Mouse (Mus musculus) G1E (cell line): ENCODE measurements around the gene Npas3. TPM values are rescaled to one million over a fixed set of nuclear protein-coding genes. Genes with fewer than 3 reads are reported as not detected.
A peak's percentile ranks its signal among the peaks of the same experiment; 100 is the strongest.

Experiments
- ATAC-seq: 2 replicates; pipeline ENCODE4 v1.8.0; 2016; ENCODE audit warnings: mild to moderate bottlenecking; ENCODE audit not compliant: insufficient number of reproducible peaks, poor library complexity, low FRiP score, severe bottlenecking; ENCODE audit errors: extremely low read depth
- DNase-seq: peaks from one replicate; pipeline ENCODE4 v3.0.0; 2012; ENCODE audit warnings: low spot score
- H3K27me3 ChIP-seq: 2 replicates; pipeline ENCODE4 v1.6.1; 2012; ENCODE audit warnings: mild to moderate bottlenecking, low read length, inconsistent platforms; ENCODE audit not compliant: insufficient read depth
- H3K36me3 ChIP-seq: replicated peaks from 2 replicates; pipeline ENCODE3; 2012; ENCODE audit warnings: mild to moderate bottlenecking, inconsistent platforms
- H3K4me1 ChIP-seq: 2 replicates; pipeline ENCODE4 v1.6.1; 2012; ENCODE audit warnings: low read depth, low read length, inconsistent platforms, mixed read lengths; ENCODE audit not compliant: insufficient read depth
- H3K4me3 ChIP-seq: 2 replicates; pipeline ENCODE4 v1.5.1; 2012; ENCODE audit warnings: low read depth, mild to moderate bottlenecking, inconsistent platforms, low read length, moderate library complexity, mixed read lengths
- H3K9me3 ChIP-seq: replicated peaks from 2 replicates; pipeline ENCODE4 v1.6.1; 2012; ENCODE audit warnings: inconsistent platforms
- CTCF ChIP-seq: IDR thresholded peaks from 2 replicates; pipeline ENCODE4 v1.5.1; 2012; ENCODE audit warnings: low read depth, low read length, inconsistent platforms, mixed read lengths
- GATA1 ChIP-seq: IDR thresholded peaks from 2 replicates; pipeline ENCODE4 v1.6.1; 2012; ENCODE audit warnings: borderline replicate concordance, low read length, inconsistent platforms, mixed read lengths
- GATA2 ChIP-seq: IDR thresholded peaks from 2 replicates; pipeline ENCODE4 v1.6.1; 2012; ENCODE audit warnings: low read depth, low read length, inconsistent platforms, borderline replicate concordance
- POLR2AphosphoS5 ChIP-seq: IDR thresholded peaks from 2 replicates; pipeline ENCODE4 v1.6.1; 2012; ENCODE audit warnings: low read depth, low read length, inconsistent platforms; ENCODE audit not compliant: insufficient replicate concordance
- TAL1 ChIP-seq: conservative IDR thresholded peaks from 2 replicates; pipeline ENCODE4 v1.6.1; 2012; ENCODE audit warnings: low read depth, low read length, inconsistent platforms, mixed read lengths
- polyA plus RNA-seq: library from polyadenylated mRNA; stranded (reverse); fragments of >175 nt; gene quantifications from 2 replicates; pipeline ENCODE4 v1.2.3, GENCODE M21; 2012
- total RNA-seq, 2 experiments: library from RNA; stranded (forward) in 1 of 2; stranded (reverse) in 1 of 2; fragments of 200-1000 nt in 1 of 2; fragments of >200 nt in 1 of 2; fragmentation: Nextera tagmentation in 1 of 2; gene quantifications; 2 replicates each; pipeline ENCODE4 v1.2.3; 2014 to 2017

Gene Npas3
- total and polyA plus RNA-seq, 3 experiments: 0.11 TPM; not detected in 2

GRCm38 (mm10) chr12:54046824-54047223 lies 798.3 kb downstream of the Npas3 start:
- Histone ChIP-seq H3K4me1 (no peaks in the 10 kb centered on the region), H3K4me3 (no peak overlapping the region), H3K9me3 (peaks cover 47% of the 10 kb centered on the region), H3K36me3 (no peaks in the 10 kb centered on the region), H3K27me3 (no peaks in the 10 kb centered on the region)
- TF ChIP-seq GATA1 (no peak), GATA2 (no peak), POLR2AphosphoS5 (no peak), CTCF (no peak), TAL1 (no peak)
- no peak for ATAC-seq
- no peak for DNase-seq

GRCm38 (mm10) chr12:54048126-54048525 lies 799.6 kb downstream of the Npas3 start:
- no peaks in the 10 kb centered on the region for H3K4me1 ChIP-seq
- ATAC-seq (no peak), DNase-seq (no peak)
- no peak for TF ChIP-seq CTCF
- TF ChIP-seq GATA1: no peak
- TF ChIP-seq POLR2AphosphoS5: no peak
- no peak for TF ChIP-seq TAL1
- TF ChIP-seq GATA2: no peak
- no peaks in the 10 kb centered on the region for H3K36me3 ChIP-seq
- H3K9me3 ChIP-seq: peaks cover 50% of the 10 kb centered on the region
- H3K27me3 ChIP-seq: no peaks in the 10 kb centered on the region
- no peak overlapping the region for H3K4me3 ChIP-seq

- Histone ChIP-seq H3K27me3 (no peaks in the 10 kb centered on the region), H3K4me3 (no peak overlapping the region), H3K9me3 (peaks cover 48% of the 10 kb centered on the region), H3K4me1 (no peaks in the 10 kb centered on the region), H3K36me3 (no peaks in the 10 kb centered on the region)
- ATAC-seq (no peak), DNase-seq (no peak)
- TF ChIP-seq GATA1 (no peak), CTCF (no peak), TAL1 (no peak), GATA2 (no peak), POLR2AphosphoS5 (no peak)
Measured at GRCm38 (mm10) chr12:54049926-54050325, 801.4 kb downstream of the Npas3 start.

- no peak overlapping the region for H3K4me3 ChIP-seq
- DNase-seq: no peak
Measured at GRCm38 (mm10) chr12:54052939-54053338, 804.5 kb downstream of the Npas3 start.

GRCm38 (mm10) chr12:54053598-54053997 lies 805.1 kb downstream of the Npas3 start:
- no peaks in the 10 kb centered on the region for H3K4me1 ChIP-seq
- H3K27me3 ChIP-seq: no peaks in the 10 kb centered on the region

More at GRCm38 (mm10) chr12:54052939-54053338, 804.5 kb downstream of the Npas3 start:
- Histone ChIP-seq H3K27me3 (no peaks in the 10 kb centered on the region), H3K4me1 (no peaks in the 10 kb centered on the region), H3K36me3 (no peaks in the 10 kb centered on the region), H3K9me3 (peaks cover 56% of the 10 kb centered on the region)
- TF ChIP-seq CTCF (no peak), GATA2 (no peak), TAL1 (no peak), GATA1 (no peak), POLR2AphosphoS5 (no peak)
- ATAC-seq: no peak

GRCm38 (mm10) chr12:54060732-54061131 lies 812.3 kb downstream of the Npas3 start:
- ATAC-seq (no peak), DNase-seq (no peak)
- Histone ChIP-seq H3K4me1 (no peaks in the 10 kb centered on the region), H3K27me3 (no peaks in the 10 kb centered on the region), H3K4me3 (no peak overlapping the region), H3K36me3 (no peaks in the 10 kb centered on the region), H3K9me3 (peaks cover 71% of the 10 kb centered on the region)
- TF ChIP-seq GATA2 (no peak), CTCF (0 out of 2 replicates have a peak, but pooled peaks have one; percentile 16)

More at GRCm38 (mm10) chr12:54053598-54053997, 805.1 kb downstream of the Npas3 start:
- DNase-seq (no peak), ATAC-seq (no peak)
- TF ChIP-seq TAL1 (no peak), POLR2AphosphoS5 (no peak), GATA2 (no peak), GATA1 (no peak), CTCF (no peak)
- peaks cover 58% of the 10 kb centered on the region for H3K9me3 ChIP-seq
- H3K4me3 ChIP-seq: no peak overlapping the region
- no peaks in the 10 kb centered on the region for H3K36me3 ChIP-seq

- peaks cover 70% of the 10 kb centered on the region for H3K9me3 ChIP-seq
- ATAC-seq (no peak), DNase-seq (no peak)
- H3K36me3 ChIP-seq: no peaks in the 10 kb centered on the region
- H3K4me1 ChIP-seq: no peaks in the 10 kb centered on the region
- TF ChIP-seq TAL1: no peak
- H3K27me3 ChIP-seq: no peaks in the 10 kb centered on the region
- H3K4me3 ChIP-seq: no peak overlapping the region
Measured at GRCm38 (mm10) chr12:54061168-54061567, 812.7 kb downstream of the Npas3 start.
